Mouse (Mus musculus) heart, embryonic 13.5 days (tissue): ENCODE results near the gene Psmb5. TPM values are rescaled to one million over a fixed set of nuclear protein-coding genes. Genes with fewer than 3 reads are reported as not detected.

Experiments used
- ATAC-seq: fragments of 200-750 bp; cut with Nextera tagmentation; 2 replicates; pipeline ENCODE4 v1.8.0; 2017; ENCODE audit warnings: moderate TSS enrichment; ENCODE audit not compliant: insufficient number of reproducible peaks, low FRiP score, low TSS enrichment; ENCODE audit errors: extremely low read depth
- H3K27ac ChIP-seq: fragments of 300-500 bp; sonication (generic); replicated peaks from 2 replicates; pipeline ENCODE4 v1.5.1; 2015; ENCODE audit warnings: moderate library complexity, mild to moderate bottlenecking, inconsistent platforms
- H3K27me3 ChIP-seq: fragments of 300-500 bp; sonication (generic); replicated peaks from 2 replicates; pipeline ENCODE4 v1.6.1; 2015; ENCODE audit warnings: mild to moderate bottlenecking, inconsistent platforms
- H3K36me3 ChIP-seq: fragments of 300-500 bp; sonication (generic); 2 replicates; pipeline ENCODE4 v1.6.1; 2015; ENCODE audit warnings: mild to moderate bottlenecking, inconsistent platforms
- H3K4me1 ChIP-seq: fragments of 300-500 bp; sonication (generic); 2 replicates; pipeline ENCODE4 v1.6.1; 2015; ENCODE audit warnings: inconsistent platforms
- H3K4me2 ChIP-seq: fragments of 300-500 bp; sonication (generic); 2 replicates; pipeline ENCODE4 v1.6.1; 2015; ENCODE audit warnings: inconsistent platforms, mild to moderate bottlenecking, moderate library complexity
- H3K4me3 ChIP-seq: fragments of 300-500 bp; sonication (generic); 2 replicates; pipeline ENCODE4 v1.5.1; 2015; ENCODE audit warnings: moderate library complexity, mild to moderate bottlenecking, inconsistent platforms
- H3K9ac ChIP-seq: fragments of 300-500 bp; sonication (generic); 2 replicates; pipeline ENCODE4 v1.6.1; 2015; ENCODE audit warnings: inconsistent platforms, mild to moderate bottlenecking, moderate library complexity
- H3K9me3 ChIP-seq: fragments of 300-500 bp; sonication (generic); 2 replicates; pipeline ENCODE4 v1.6.1; 2016; ENCODE audit warnings: inconsistent platforms
- WGBS: fragments of 180-500 bp; shearing (Covaris S2); methylation state at CpG from one replicate; pipeline ENCODE4 v1.1.7; 2015; ENCODE audit warnings: mixed read lengths; 5-methylcytosine and 5-hydroxymethylcytosine counted together
- polyA plus RNA-seq: library from polyadenylated mRNA; unstranded; fragments of >200 nt; fragmentation: Nextera tagmentation; extraction: Ambion mirVana; gene quantifications from 2 replicates; pipeline ENCODE4 v1.2.1, GENCODE M21; 2015

The Psmb5 gene
- polyA plus RNA-seq, 1 experiment from 2014 or later: 323 TPM

GRCm38 (mm10) chr14:54643011-54643410, 25.2 kb upstream of the Psmb5 start:
- H3K27ac ChIP-seq: no peak overlapping the region
- no peak overlapping the region for H3K9ac ChIP-seq
- WGBS: 85% methylated on average over 2 of the region's 2 CpGs
- H3K4me1 ChIP-seq: peaks cover 17% of the 10 kb centered on the region
- no peak overlapping the region for H3K4me3 ChIP-seq
- peaks cover 69% of the 10 kb centered on the region for H3K36me3 ChIP-seq
- peaks cover 3% of the 10 kb centered on the region; the same call in 1 of the 2 replicates for H3K27me3 ChIP-seq
- H3K4me2 ChIP-seq: no peak overlapping the region
- H3K9me3 ChIP-seq: no peaks in the 10 kb centered on the region
- no peak for ATAC-seq

GRCm38 (mm10) chr14:54642224-54642944, 24.6 kb upstream of the Psmb5 start:
- no peak for ATAC-seq
- WGBS: 76% methylated on average over 25 of the region's 25 CpGs
- Histone ChIP-seq H3K27ac (no peak overlapping the region), H3K4me3 (no peak overlapping the region), H3K9me3 (no peaks in the 10 kb centered on the region), H3K4me1 (peaks cover 17% of the 10 kb centered on the region), H3K4me2 (peak overlapping the region; percentile 99; the same call in 1 of the 2 replicates), H3K27me3 (peaks cover 3% of the 10 kb centered on the region; the same call in 1 of the 2 replicates), H3K36me3 (peaks cover 68% of the 10 kb centered on the region), H3K9ac (no peak overlapping the region)

DNA sequence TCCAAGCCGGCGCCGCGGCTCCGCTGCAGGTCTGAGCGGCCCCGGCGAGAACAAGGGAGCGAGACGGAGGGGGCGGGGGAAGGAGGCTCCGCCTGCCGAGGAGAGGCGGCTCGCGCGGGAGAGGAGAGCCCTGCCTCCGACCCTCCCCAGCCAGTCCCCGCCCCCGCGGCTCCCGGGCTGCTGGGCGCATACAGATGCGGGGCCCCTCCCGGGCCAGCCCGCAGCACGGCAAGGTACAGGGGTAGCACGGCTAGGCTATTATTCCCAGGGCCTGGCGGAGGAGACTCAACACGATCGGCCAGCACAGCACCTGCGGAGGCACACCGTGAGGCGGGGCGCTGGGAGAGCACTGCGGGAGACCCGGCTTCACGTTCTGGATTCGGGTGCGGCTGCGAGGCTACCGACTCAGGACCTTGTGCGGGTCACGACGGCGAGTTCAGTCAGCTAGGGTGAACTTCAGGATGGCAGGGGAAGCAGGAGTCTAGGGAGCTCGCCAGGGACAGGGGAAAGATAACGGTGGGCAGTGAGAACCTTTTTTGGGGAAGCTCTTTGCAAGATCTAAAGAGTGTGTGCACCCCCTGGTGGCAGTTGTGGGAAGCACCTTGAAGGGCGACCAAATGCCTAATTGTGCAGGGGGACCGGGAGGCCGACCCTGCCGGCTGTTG, 23.6 kb upstream of the Psmb5 start, which contains the start of gene Cdh24:
Cdh24 (minus strand) TSS at position 60 of the 665 bp plus-strand sequence.
- Histone ChIP-seq H3K4me3 (peak within 1 kb of the TSS; percentile 81), H3K36me3 (peaks cover 68% of the 10 kb centered on the region), H3K9me3 (no peaks in the 10 kb centered on the region), H3K27ac (peak within 1 kb of the TSS; percentile 78), H3K4me2 (peak within 1 kb of the TSS; percentile 99), H3K9ac (peak within 1 kb of the TSS; percentile 92), H3K27me3 (peaks cover 3% of the 10 kb centered on the region; the same call in 1 of the 2 replicates), H3K4me1 (peaks cover 17% of the 10 kb centered on the region)
- under 1% methylated on average over 50 of the region's 52 CpGs for WGBS
- ATAC-seq: peak; percentile 87

- 3% methylated on average over 24 of the region's 28 CpGs for WGBS
- Histone ChIP-seq H3K27me3 (peaks cover 3% of the 10 kb centered on the region; the same call in 1 of the 2 replicates), H3K4me2 (peak within 1 kb of the TSS; percentile 99), H3K9ac (peak within 1 kb of the TSS; percentile 92), H3K36me3 (peaks cover 68% of the 10 kb centered on the region), H3K4me1 (peaks cover 17% of the 10 kb centered on the region), H3K27ac (peak within 1 kb of the TSS; percentile 78), H3K9me3 (no peaks in the 10 kb centered on the region), H3K4me3 (peak within 1 kb of the TSS; percentile 81)
- no peak for ATAC-seq
These were observed 23.1 kb upstream of the Psmb5 start, which contains the start of gene Gm17606 for GRCm38 (mm10) chr14:54640946-54641304. TSS of gene Gm17606 (plus strand) at chr14:54640952.

DNA sequence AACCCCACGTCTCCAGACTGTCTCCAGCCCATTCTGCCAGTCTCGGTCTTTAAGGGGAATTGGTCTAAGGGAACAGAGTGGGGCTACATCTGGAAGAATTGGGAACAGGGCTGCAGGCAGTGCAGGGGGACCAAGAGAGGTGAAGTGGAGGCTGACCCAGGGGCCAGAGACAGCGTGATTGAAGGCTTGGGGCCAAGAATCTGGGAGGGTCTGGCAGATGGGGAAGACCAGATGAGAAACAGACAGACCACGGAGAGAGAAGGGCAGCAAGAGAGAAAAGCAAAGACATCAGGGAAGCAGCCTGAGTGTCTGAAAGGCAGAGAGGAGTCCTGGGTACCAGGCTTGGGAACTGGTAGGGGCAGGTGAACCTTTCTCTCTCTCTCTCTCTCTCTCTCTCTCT, 22.3 kb upstream of the Psmb5 start:
- 32% methylated on average over 4 of the region's 4 CpGs for WGBS
- H3K36me3 ChIP-seq: peaks cover 65% of the 10 kb centered on the region
- ATAC-seq: no peak
- H3K4me1 ChIP-seq: peaks cover 17% of the 10 kb centered on the region
- peak overlapping the region; percentile 81 for H3K4me3 ChIP-seq
- H3K9ac ChIP-seq: peak overlapping the region; percentile 92
- no peak overlapping the region for H3K27ac ChIP-seq
- peaks cover 3% of the 10 kb centered on the region; the same call in 1 of the 2 replicates for H3K27me3 ChIP-seq
- H3K4me2 ChIP-seq: peak overlapping the region; percentile 99
- no peaks in the 10 kb centered on the region for H3K9me3 ChIP-seq

- ATAC-seq: no peak
- H3K9me3 ChIP-seq: no peaks in the 10 kb centered on the region
- no peak overlapping the region for H3K27ac ChIP-seq
- H3K9ac ChIP-seq: no peak overlapping the region
- H3K4me1 ChIP-seq: peaks cover 13% of the 10 kb centered on the region
- H3K4me2 ChIP-seq: no peak overlapping the region
- H3K4me3 ChIP-seq: no peak overlapping the region
- peaks cover 60% of the 10 kb centered on the region for H3K36me3 ChIP-seq
- WGBS: 71% methylated on average over 5 of the region's 5 CpGs
- peaks cover 3% of the 10 kb centered on the region; the same call in 1 of the 2 replicates for H3K27me3 ChIP-seq
These were observed 20.4 kb upstream of the Psmb5 start for GRCm38 (mm10) chr14:54638210-54638609.

DNA sequence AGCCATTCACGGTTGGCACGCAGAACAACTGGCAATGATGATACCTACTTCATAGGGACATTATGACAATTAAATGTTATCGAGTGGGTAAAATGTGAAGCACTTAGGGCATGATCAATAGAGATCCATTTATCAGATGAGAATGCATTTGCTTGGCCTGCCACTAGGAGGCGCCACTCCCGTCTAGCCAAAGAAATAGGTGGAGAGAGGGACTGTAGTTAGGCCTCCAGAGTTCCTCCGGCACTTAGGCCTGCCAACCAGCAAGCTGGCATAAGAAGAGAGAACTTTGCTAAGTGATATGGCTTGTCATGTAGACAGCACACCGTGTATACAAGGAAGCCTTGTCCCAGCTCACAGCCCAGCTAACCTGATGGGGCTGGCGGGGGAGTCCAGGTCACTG, 19.1 kb upstream of the Psmb5 start:
- no peak overlapping the region for H3K4me2 ChIP-seq
- peaks cover 3% of the 10 kb centered on the region; the same call in 1 of the 2 replicates for H3K27me3 ChIP-seq
- 49% methylated on average over 8 of the region's 8 CpGs for WGBS
- no peak for ATAC-seq
- H3K36me3 ChIP-seq: peaks cover 61% of the 10 kb centered on the region
- peaks cover 13% of the 10 kb centered on the region for H3K4me1 ChIP-seq
- H3K9me3 ChIP-seq: no peaks in the 10 kb centered on the region
- H3K4me3 ChIP-seq: no peak overlapping the region
- no peak overlapping the region for H3K27ac ChIP-seq
- H3K9ac ChIP-seq: no peak overlapping the region

DNA sequence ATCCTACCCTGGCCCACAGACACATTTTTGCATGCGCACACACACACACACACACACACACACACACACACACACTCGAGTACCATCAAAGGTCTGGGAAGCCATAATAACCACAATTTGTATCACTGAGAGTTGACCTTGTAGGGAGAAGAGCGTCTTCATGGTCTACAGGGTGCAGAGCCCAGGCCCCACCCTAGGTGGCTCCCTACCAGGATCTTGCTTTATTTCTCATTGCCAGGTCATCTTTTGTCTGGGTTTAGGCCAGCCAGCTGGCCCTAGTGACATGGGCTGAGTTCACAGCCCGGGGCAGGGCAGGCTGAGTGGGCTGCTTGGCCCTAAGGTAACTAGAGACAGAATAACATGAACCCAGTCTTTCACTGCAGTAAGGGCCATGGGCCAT, 16.4 kb upstream of the Psmb5 start:
- Histone ChIP-seq H3K36me3 (peaks cover 73% of the 10 kb centered on the region), H3K4me1 (no peaks in the 10 kb centered on the region), H3K27me3 (0 out of 2 replicates have a peak, but pooled peaks cover under 1% of the 10 kb centered on the region), H3K4me2 (no peak overlapping the region), H3K27ac (no peak overlapping the region), H3K9me3 (no peaks in the 10 kb centered on the region), H3K4me3 (no peak overlapping the region), H3K9ac (no peak overlapping the region)
- WGBS: 78% methylated on average over 4 of the region's 4 CpGs
- ATAC-seq: no peak

- H3K27ac ChIP-seq: no peak overlapping the region
- H3K9me3 ChIP-seq: no peaks in the 10 kb centered on the region
- H3K9ac ChIP-seq: no peak overlapping the region
- H3K4me1 ChIP-seq: no peaks in the 10 kb centered on the region
- 85% methylated on average over 37 of the region's 37 CpGs for WGBS
- no peak overlapping the region for H3K4me3 ChIP-seq
- no peaks in the 10 kb centered on the region for H3K27me3 ChIP-seq
- no peak for ATAC-seq
- no peak overlapping the region for H3K4me2 ChIP-seq
- peaks cover 57% of the 10 kb centered on the region for H3K36me3 ChIP-seq
These were observed 14.4 kb upstream of the Psmb5 start for GRCm38 (mm10) chr14:54632252-54632651.

DNA sequence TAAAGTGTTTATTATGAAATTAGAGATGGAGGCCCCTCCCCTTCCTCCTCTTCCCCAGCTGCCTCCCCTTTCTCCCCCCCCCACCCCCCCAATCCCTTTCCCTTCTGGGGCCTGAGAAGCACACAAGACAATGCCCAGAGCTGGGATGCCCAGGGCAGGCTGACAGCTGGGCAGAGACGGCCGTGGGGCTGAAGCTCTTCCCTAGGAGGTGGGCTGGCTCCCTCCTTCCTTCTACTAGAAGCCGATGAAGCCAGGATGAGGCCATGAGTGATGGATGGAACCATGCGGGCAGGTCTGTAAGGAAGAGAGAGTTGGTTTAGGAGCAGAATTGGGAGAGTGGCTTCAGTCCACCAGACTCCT, 13.4 kb upstream of the Psmb5 start:
- H3K9me3 ChIP-seq: no peaks in the 10 kb centered on the region
- WGBS: 78% methylated on average over 4 of the region's 4 CpGs
- no peaks in the 10 kb centered on the region for H3K4me1 ChIP-seq
- no peaks in the 10 kb centered on the region for H3K27me3 ChIP-seq
- no peak overlapping the region for H3K27ac ChIP-seq
- H3K4me3 ChIP-seq: no peak overlapping the region
- no peak overlapping the region for H3K4me2 ChIP-seq
- peaks cover 46% of the 10 kb centered on the region for H3K36me3 ChIP-seq
- ATAC-seq: no peak
- H3K9ac ChIP-seq: peak overlapping the region; percentile 19; the same call in 1 of the 2 replicates

DNA sequence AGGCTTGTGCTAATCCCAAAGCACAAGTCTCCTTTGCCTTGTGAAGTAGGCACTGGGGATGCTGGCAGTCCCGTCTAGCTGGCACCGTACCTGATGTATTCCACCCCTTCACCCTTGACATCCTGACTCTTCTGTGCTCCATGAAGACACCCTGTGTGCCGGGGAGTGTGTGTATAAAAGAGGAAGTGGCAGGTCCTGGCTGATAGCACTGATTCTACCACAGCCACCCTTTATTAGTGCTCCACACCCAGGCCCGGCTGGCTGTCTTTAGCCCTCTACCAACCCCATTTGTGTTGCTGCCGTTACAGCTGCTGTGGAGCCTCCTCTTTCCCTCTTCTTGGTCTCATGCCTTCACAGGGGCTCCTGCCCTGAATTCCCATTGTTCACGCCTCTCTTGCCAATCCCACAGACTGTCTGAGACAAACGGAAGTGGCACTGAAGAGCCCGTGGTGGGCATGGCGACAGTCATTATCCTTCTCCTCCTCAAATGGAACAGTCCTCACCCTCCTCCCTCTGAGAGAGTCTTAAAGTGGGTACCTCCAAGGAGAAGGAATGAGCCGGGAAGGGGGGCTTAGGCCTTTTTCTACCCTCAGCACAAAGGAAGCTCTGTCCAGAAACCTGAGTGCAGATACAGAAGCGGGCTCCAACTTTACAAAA, 12.9 kb upstream of the Psmb5 start:
- Histone ChIP-seq H3K4me2 (no peak overlapping the region), H3K27ac (no peak overlapping the region), H3K9me3 (no peaks in the 10 kb centered on the region), H3K4me3 (no peak overlapping the region), H3K27me3 (no peaks in the 10 kb centered on the region; the same call in 1 of the 2 replicates), H3K4me1 (no peaks in the 10 kb centered on the region), H3K36me3 (peaks cover 41% of the 10 kb centered on the region), H3K9ac (no peak overlapping the region)
- 78% methylated on average over 11 of the region's 11 CpGs for WGBS
- no peak for ATAC-seq
